Mouse (Mus musculus): Measurements from ENCODE around the gene 4921524J17Rik.

The 4921524J17Rik gene

DNA sequence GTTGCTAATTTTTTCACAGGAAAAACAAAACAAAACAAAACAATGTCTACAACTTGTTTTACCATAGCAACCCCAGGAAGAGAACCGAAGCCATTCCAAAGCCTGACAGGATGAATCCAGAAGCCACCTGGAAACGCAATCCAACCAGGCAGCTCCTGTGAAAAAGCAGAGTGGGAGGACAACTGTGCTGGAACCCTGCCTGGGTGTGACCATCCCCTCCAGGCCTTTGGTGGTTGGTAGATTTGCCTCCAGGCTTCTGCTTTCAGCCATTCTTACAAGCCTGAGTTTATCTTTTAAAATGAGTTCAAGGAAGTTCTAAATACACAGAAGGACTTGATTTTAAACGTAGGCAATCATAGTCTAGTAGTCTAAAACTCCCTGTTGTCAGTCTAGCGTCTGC lies 50.7 kb downstream of the 4921524J17Rik start:
- no peak for DNase-seq (ENCODE audit: low read depth, low spot score)

- no peak for DNase-seq (ENCODE audit: low read depth, low spot score)
Observed at GRCm38 (mm10) chr8:85380824-85381209, 51.8 kb downstream of the 4921524J17Rik start.

- DNase-seq (ENCODE audit: low read depth, low spot score), result no peak
Observed at GRCm38 (mm10) chr8:85380123-85380823, 52.4 kb downstream of the 4921524J17Rik start.

DNA sequence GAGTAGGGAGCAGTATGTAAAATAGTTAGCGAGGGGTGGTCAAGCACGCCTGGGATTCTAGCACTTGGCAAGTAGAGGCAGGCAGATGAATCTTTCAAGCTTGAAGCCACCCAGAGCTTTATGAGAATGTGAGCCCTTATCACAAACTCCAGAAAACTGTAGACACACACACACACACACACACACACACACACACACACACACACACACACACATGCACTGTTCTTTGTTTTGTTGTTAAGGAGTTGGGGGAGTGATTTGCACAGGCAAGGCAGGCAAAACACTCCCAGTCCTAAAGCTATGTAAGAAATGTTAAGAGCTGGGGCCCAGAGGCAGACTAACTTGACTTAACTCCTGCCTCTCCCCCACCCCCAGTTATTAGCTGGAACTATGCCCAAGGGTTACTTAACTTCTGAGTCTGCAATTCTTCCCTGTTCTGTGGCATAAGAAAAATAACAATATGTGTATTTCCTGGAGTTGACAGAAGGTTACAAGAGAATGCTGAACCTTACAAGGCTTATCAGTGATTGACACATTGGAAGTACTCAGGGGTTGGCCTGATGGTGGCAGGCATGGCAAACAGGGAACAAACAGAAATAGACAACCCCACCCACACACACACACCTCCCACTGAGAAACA lies 53.4 kb downstream of the 4921524J17Rik start:
- no peak for DNase-seq (ENCODE audit: low read depth, low spot score)

- DNase-seq (ENCODE audit: low read depth, low spot score), result no peak
Observed at GRCm38 (mm10) chr8:85376516-85376915, 56.1 kb downstream of the 4921524J17Rik start.

GRCm38 (mm10) chr8:85374286-85374685 lies 58.3 kb downstream of the 4921524J17Rik start:
- DNase-seq (ENCODE audit: low read depth, low spot score), result no peak

DNA sequence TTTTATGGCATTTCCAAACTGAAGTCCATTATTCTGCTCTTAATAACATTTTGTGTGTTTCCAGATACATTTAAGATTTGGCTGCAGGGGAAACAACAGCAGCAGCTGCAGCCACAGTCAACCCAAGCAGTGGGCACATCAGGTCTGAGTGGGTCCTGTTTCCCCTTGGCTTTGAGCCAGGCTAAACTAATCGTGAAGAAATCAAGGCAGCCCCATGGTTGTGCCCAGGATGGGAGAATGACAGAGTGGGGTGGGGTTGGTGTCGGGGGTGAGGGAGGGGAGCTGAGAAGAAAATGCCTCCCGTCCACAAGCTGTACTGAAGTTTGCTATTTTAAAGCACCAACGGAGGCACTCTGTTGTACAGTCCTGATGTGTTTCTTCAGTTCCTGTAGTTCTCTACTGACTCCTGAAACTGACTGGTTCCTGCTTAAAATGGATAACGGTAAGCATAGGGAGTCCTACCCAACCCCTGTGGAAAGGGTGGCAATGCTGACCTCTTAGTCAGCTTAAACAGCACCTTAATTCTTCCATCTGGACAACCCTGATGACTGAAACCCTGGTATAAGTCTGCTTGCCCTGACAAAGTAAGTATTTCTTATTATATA lies 59.1 kb downstream of the 4921524J17Rik start:
- no peak for DNase-seq (ENCODE audit: low read depth, low spot score)

- no peak for DNase-seq (ENCODE audit: low read depth, low spot score)
Observed at GRCm38 (mm10) chr8:85372465-85372839, 60.2 kb downstream of the 4921524J17Rik start.

DNA sequence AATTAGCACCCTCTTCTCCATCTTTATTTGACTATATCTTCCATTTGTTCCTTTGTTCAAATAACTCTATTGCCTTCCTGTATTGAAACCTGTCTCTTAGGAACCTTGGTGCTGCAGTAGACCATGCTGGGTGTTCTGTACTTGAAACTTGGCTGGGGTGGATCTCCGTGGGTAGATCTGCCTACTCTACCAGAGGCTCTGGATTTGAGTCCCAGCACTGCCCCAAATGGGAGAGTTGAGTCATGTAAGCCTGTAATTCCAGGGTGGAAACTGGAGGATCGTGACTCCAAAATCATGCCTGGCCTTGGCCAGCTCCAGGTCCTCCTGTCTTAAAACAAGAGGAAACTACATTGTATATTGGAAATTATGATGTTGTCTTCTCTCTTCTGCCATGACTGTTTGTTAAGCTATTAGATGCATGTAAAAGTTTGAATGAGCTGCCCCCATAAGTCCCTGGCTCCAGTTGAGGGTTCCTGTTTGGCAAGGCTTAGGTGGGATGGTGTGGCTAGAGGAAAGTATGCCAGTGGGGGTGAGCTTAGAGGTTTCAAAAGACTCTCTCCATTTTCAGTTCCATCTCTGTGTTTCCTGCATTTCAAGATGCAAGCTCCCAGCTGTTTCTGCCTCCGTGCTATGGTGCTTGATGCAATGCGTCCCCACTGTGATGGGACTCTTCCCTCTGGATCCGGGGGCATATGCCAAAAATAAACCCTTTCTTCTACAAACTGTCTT lies 60.7 kb downstream of the 4921524J17Rik start:
- DNase-seq (ENCODE audit: low read depth, low spot score), result no peak

GRCm38 (mm10) chr8:85365176-85365575 lies 67.5 kb downstream of the 4921524J17Rik start:
- DNase-seq (ENCODE audit: low read depth, low spot score), result no peak

DNA sequence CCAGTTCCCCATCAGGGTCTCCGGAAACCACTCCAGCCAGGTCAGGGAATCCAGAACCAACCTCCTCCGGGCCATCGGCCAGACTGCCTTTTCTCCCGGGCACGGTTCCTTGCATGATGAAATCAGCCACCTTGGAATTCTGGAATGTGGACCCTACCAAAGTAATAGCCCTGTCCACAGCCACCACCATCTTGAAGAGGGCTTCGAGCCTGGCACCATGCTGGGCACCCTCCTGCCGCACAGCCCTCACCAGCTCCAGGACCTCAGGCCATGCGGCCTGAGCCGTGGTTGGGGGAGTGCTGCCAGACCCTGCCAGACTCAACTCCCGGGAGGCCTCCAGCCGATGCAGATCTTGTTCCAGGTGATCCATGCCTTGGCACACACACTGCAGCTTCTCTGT lies 68.0 kb downstream of the 4921524J17Rik start:
- no peak for DNase-seq (ENCODE audit: low read depth, low spot score)

DNA sequence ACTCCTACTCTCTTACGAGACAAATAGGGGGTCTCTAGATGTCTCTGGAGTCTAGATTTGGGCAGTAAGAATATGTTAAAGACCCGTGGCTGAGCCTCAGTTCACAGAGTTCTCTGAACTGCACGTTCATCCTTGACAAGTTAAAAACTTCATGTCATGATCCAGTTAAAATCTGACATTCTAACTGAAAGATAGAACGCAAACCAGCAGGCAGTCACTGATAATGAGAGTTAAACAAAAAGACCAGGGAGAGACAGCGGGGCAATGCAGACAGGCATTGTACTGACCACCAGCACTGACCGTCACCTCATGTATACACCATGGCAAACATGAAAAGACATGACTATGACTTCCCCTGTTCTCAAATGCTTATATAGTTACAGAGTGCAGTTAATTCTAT lies 69.2 kb downstream of the 4921524J17Rik start:
- DNase-seq (ENCODE audit: low read depth, low spot score), result no peak

DNA sequence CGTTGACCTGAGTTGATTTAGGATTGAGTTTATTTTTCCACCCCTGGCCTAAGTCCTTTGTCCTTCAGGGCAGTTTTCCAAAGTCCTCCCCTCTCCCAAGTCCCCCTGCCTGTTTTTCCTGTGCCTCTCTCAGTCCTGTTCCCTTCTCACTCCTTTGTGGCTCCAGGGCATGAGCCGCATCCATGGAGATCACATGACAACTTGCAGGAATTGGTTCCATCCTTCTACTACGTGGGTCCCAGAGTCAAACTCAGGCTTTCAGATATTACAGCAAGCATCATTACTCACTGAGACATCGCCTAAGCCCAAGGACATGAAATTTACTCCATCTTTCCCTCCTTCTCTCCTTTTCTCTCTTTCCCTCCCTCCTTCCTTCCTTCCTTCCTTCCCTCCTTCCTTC lies 70.4 kb downstream of the 4921524J17Rik start:
- no peak for DNase-seq (ENCODE audit: low read depth, low spot score)

Data from CD4-positive helper T cell, adult 2 months (primary cell).